Mouse (Mus musculus) 3T3-L1 (cell line): ENCODE measurements around the gene Hsd17b12.

ENCODE experiments used
- DNase-seq: peaks from one replicate; pipeline ENCODE4 v3.0.0-alpha.2; 2015; ENCODE audit warnings: low read depth, low spot score

Gene Hsd17b12

DNA sequence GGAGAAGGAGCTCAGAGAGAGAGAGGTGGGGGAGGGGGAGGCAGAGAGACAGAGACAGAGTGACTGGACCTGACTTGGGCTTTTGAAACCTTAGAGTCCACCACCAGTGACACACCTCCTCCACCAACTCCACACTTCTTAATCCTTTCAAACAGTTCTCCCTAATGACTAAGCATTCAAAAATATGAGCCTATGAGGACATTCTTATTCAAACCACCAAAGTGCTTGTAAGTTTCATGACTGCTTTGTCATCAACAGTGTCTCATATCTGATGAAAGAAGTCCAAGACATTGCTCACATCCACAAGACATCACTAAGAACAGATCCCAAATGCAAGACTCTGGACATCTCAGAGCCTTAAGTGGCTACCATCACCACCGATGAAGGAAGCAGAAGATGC is 67.9 kb downstream of the Hsd17b12 start:
- peak; percentile 56 for DNase-seq

DNA sequence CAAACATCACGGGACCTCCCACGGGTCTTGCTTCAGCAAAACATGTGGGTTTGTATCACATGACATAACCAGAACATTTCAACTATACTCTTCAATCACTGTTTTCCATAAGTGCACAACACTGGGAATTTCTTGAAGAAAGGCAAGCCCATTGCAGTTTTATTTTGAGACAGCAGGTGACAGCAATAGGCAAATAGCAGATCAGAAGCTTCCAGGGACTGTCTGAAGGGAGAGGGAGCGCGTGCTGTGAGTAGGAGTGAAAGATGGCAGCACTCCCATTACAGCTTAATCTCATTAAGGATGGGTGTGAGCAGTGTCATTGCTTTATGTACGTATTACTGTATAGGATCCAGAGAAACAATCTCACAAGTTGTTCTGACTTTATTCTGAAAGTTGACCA is 88.3 kb downstream of the Hsd17b12 start:
- peak; percentile 31 for DNase-seq

DNA sequence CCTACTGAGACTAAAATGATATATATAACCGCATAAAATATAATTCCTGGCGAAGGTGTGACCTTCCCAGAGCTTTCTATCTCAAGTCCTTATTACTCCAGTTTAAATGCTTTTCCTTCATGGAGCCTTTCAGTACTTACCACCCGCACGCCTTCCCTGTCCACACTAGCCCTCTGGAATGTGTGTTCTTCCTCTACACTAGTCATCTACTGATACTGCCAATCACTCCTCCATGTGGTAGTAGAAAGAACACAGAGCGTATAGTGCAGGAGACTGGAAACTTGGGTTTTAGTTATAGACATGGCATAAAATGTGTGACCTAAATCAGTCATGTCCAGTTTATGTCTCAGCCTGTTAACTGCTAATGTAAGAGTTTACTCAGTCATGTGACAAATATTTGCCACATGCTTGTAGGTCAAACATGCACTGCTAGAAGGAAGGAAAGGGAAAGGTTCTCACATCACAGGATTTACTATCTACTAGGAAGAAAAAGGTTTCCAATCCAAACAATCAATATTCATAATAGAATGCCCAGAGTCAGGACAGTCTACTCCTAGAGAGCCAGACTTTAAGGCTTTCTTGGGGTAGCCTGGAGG is 91.1 kb downstream of the Hsd17b12 start:
- DNase-seq: no peak

DNA sequence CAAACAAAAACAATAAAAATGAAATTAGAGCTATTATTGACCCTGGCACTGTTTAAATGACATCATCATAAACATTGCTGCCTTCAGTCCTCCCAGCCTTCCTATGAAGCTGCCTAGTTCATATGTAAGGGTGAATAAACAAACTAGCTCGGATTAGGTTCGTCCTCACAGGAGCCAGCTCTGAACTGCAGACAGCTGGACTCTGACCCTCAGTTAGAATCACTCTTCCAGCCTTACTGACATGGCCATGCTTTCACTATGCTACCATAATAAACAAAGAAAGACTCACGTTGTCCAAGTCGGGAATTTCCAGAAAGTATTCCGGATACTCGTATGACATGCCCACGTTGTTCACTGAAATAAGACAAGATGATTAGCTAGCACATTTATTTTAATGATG is 91.6 kb downstream of the Hsd17b12 start:
- no peak for DNase-seq

DNA sequence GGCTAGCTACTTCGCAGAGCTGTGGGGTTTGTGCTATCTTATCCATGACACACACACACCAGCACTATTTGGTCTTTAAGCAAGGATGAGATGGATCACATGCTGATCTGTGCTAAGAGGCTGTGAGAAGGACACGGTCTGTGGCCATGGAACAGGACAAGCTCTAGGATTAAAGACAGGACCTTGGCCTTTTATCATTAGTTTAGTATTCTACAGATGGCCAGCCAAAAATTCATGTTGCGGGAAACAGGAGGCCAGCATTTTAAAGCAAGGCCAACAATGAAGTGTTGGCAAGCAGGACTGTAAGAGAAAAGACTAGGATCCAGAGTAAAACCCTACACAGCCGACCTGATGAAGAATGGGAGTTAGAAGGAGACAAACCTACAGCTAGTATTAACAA is 95.0 kb downstream of the Hsd17b12 start:
- no peak for DNase-seq

DNA sequence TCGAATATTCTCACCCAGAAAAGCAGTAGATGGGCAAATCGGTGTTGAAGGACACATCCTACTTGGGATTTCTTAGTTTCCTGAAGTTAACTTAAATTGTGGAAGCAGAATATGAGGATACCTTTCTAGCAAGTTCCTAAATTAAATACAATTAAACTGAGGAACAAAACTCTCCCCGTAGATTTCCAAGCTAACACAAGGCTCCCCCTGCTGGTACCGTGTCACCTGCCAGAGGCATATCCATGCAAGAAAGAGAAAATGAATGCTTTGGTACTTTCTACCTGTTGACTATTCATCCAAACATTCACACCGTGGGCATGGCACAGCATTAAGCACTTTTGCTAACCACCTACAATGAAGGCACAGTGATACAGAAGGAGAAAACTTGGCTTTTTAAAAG is 98.3 kb downstream of the Hsd17b12 start:
- peak; percentile 47 for DNase-seq

DNA sequence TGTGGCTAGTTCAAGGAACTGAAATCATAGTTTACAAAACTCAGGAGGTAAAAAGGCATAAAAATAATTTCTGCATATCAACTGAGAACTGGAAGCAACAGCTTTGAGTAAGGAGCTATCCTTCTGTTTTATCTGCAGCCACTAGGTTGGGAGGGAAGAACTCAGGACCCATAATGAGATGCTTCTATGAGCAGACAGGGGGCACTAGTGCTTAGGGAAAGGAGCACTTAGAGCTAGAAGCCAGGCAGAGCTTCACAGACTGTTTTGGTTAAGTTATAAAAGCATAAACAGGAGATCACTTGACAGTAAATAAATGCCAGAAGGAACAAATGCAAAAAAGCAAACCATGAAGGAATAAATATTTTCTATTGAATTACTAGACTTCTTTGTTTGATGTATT is 103.0 kb downstream of the Hsd17b12 start:
- peak; percentile 80 for DNase-seq

DNA sequence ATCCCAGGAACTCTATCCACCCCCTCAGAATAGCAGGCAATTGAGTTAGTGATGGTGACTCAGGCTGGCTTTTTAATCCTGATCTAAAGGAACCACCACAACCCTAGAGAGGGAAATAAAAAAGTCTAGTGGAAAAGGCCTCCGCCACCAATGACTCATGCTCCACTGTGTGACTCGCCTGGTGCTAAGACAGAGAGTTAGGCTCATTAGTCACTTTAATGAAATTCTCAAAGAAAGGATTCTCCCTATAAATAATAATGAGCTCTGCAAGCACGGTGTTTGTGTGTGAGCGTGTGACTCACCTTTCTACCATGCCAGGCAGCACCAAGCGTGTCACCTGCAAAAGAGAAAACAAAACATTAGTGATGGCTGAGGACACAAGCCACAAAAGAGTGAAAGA is 105.8 kb downstream of the Hsd17b12 start:
- DNase-seq: peak; percentile 91

DNA sequence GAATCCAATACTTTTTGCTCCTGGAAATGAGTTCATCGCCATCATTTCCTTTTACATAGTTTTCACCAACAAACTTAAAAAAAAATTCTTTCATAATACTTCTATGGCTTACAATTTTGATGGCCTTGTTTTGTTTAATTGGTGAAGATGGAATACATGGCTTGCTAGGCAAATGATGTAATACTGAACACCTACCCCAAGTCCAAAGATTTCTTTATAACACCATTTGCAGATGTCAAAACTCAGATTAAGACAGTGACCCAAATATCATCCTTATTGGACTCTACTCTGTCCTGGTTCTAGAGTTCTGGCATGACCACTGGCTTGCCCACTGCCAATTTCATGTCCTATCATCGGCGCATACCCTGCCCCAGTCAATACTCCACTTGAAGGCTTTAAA is 106.9 kb downstream of the Hsd17b12 start:
- no peak for DNase-seq

DNA sequence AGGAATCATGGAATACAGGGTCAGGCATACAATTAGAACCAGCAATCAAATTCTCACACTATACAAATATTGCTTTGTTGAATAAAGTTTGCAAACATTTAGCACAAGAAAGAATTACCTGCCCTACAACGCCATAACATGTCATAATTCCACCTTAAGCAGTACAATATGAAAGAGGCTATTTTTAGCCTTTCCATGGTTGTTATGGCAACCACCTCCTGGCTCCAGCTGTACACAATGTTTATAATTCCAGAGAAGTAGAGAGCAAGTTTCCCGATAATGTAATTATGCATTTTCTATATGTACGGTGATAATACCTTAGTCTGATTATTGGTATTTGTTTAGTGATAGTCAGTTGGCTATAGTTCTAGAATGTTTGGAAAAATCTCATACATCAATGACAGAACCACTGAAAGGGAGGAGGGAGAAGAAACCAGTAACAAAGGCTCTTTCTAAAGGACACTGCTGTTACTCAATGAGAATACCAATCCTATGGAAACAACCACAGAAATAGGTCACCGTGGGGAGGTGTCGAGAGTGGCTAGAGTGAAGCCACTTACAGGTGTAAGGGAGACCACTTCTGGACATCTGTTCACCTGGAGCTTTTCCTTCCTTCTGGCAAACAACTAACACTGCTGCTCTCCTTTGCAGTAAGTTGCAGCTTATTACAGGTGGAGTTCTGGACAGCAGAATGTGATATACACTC is 108.1 kb downstream of the Hsd17b12 start:
- DNase-seq: no peak

DNA sequence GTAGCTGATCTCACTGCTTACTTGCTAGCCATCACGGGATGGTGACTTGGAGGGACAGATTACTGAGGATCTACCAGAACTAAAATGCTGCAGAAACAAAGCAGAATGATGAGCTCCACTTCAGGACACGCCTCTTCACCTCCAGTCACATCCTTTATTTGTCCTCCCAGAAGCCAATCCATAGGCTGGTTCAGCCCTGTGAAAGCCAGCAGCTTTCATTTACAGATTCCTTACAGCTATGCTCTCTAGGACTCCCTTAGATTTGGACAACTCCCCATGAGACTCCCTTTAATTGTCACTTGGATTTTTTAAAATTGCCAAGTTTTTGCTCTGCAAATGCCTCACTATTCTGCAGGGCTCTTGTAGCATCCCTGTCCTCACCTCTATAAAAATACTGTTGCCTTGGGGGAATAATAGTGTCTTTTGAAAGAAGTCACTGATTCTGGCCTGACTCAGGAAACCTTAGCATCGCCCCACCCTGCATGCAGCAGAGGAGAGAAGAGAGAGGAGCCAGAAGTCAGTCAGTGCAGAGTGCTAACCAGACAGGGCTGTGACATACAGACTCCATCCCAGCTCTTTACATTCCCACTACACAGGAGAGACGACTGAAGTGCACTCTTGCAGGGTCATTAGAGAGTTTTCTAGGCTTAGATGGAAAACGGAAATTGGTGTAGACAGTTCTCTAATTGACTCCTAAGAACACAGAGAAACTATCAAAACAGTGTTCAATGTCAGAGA is 108.9 kb downstream of the Hsd17b12 start:
- DNase-seq: no peak

DNA sequence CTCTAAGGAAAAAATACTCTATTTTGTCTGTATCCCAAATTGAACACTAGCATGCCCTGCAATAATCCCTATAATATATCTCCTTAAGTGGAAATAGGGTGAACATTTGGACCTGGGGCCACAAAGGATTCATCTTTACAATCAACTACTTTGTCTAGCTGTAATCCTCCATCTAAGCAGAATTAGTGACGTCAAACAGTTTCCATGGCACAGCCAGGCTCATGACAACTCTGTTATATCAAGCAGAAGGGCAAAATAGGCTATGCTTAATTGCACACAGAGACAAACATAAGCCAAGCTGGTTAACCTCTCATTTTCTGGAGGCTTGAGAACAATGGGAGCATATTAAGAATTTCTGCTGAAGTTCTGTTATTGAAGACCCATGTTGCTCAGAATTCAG is 109.5 kb downstream of the Hsd17b12 start:
- no peak for DNase-seq

DNA sequence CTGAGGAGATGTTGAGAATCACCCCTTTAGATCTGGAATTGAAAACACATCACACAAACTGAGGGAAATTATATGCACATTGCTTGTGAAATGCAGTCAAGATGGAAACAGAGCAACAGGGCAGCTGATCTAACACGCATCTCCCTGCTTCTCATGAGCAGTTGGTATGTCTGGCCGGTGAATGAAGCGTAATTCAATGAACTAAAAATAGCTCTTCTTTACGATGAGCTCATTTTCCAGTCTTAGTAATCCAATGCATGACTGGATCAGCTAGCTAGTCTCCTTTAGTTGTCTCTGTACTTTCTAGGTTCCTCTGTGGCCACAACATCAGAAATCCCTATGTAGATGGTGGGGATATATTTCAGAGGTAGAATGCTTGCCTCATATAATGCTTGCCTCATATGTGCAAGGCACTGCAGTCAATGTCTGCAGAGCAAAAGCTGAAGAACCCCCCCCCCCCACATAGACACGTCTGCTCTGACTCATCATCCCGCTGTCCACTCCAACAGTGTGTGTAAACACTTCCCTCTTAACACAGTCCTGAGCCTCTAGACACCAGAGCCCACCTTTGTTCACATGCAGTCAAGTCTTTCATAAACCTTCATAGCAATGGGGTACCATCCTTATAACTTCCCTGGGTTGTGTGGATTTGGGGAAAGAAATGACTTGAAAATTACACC is 112.2 kb downstream of the Hsd17b12 start:
- peak; percentile 58 for DNase-seq

DNA sequence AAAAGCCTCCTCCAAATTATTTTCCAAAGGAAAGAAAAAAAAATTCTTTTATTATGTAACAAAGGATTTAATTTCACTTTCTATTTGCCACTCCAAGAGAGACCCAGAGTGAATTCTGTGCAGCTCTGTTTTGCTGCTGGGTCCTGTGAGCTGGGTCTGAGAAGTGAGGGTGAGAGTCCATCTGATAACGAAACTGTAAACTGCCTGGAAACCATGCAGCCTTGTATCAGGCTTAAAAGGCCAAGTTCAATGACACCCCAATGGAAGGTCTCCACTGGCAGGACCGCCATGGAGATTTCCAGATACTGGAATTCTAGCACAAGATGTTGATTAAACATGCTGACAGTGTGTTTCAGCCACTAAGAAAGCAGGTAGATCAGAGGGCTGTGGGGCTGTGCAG is 113.6 kb downstream of the Hsd17b12 start:
- DNase-seq: no peak

DNA sequence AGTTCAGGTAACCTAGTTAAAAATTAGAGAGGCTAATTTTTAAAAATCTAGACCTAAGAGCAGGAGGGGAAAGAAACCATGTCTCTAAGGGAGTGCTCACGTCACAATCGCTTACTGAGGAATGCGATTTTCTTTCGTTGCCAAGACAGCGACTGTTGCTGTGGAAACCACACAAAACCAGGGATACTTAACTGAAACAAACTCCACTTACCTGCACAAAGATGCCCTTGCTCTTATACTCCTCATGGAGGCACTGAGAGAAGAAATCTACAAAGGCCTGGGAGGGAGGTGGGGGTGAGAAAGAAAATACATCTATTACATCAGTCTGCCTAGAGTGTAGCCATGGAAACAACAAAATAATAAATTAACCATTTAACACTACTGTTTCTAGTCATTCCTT is 114.1 kb downstream of the Hsd17b12 start:
- DNase-seq: no peak

DNA sequence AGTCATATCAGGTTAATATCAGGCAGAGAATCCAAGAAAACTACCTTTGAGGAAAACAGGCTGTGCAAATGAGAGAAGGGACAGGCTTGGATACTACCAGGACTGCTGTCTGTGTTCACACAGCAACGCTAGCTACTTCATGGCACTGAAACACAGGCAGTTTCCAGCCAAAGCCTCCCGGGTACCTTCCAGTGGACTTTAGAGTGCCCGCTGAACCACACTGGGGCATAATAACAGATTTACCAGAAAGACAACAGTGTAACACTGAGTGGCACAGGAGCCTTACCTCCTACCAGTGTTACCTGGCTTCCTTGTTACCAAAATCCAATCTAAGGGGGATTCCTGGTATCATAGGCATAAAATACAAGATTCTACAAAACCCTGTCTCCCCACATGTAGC is 115.3 kb downstream of the Hsd17b12 start:
- no peak for DNase-seq

DNA sequence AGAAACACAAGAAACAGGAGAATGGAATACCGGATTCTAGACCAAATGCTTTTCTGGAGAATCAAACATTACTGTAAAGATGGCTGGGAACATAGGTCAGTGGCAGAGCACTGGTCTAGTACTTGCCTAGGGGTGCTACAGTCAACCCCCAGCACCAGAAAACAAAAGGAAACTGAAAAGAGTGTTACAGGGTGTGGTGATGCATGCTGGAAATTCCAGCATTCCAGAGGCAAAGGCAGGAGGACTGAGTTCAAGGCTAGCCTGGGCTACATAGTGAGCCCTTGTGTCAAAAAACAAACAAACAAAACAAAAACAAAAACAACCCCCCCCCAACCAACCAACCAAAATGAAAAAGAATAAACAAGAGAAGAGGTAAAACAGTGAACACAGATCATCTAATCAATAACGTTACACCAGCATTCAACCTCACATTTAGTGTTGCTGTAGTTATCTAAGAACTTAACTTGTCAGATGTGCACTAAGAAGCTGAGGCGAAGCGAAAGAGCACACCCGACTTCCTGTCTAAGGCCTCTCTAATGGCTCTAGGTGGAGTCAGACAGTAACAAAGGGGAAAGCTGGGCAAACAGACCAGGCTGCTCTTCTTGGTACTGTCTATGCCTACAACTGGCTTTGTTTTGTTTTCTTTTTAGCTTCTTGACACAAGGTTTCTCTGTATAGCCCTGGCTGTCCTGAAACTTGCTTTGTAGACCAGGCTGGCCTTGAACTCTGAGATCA is 117.2 kb downstream of the Hsd17b12 start:
- DNase-seq: no peak

DNA sequence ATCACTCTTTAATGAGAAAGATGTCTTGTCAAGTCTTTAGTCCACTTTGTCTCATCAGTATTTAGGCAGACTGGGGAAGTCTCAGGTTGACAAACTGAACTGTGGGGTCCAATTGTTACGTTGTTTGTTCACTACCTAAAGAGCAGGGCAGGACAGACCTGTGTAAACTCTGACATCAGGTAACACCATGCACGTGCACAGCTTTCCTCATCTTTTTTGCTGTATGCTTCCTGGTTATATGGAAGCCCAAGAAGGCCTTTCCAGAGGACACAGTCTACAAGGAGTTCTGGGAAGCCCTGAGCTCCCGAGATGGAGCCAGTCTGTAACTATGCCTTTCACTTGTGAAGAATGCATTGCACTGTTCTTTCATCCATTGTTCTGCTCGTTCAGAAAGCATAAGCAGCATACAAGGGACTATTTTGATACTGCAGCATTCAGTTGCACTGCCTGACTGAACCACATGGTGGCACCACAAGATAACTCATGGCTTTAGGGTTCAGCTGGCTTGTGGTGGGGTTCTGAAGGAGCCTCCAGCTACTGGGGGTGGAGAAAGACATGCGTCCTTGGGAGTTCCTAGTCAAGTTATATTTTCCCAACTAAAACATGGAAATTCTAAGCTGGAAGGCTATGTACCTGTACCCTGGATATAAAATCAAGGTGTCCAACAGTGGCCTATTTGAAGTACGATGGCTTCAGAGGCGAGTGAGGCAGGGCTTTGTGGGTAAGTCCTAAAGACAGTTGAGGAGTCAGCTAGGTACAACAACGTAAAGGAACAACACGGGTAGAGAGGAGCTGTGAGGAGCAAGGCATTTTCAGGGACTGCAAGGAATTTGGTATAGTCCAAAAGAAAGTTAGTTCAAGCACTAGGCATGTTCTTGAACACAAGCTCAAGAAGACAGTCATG is 122.1 kb downstream of the Hsd17b12 start:
- DNase-seq: peak; percentile 82

DNA sequence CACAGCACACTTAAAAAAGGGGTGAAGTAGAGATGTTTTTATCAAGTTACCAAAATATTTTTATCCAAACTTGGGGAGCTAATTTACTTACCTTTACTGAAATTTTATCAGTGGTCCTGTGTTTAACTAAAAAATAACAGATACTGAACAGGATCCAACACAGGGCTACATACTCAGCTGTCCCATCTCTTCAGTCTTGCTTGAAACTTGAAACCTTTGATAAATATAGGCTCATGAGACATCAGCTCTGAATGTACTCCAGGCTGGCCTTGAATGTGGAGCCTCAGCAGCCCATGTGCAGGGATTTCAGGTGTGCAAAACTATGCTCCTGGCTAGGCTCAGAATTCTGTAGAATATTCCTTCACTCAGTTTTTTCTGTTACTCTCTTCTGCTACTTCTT is 127.2 kb downstream of the Hsd17b12 start:
- DNase-seq: no peak

DNA sequence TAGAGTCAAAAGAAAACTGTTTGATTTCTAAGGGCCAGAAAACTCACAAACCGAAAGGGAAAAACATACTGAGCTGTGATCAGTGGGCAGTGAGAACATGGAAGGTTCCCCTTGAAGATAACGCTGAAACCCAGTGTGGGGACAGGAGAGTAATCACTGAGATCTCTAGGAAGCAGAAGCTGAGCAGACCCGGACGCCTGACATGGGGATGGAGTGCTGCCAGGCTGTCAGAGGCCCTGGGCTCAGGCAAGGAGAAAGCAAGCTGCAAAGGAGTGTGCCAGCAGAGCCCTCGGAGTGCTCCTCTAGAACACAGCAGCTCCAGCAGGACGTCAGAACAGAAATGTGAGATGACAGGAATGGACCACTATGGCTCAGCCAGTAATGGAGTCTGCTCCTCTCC is 133.1 kb downstream of the Hsd17b12 start:
- DNase-seq: no peak
